Mouse (Mus musculus): ENCODE data around the gene Zfp865. TPM values are rescaled to one million over a fixed set of nuclear protein-coding genes. Genes with fewer than 3 reads are reported as not detected.
"Not testable (repeated sequence)": the region's sequence is repeated elsewhere in the genome, so short reads cannot be mapped to it uniquely, and the experiment has no call there.

Gene Zfp865
- total RNA-seq, 1 experiment from 2014 or later: 34.3 TPM

GRCm38 (mm10) chr7:5051193-5052192, 31.3 kb downstream of the Zfp865 start, which contains the start of gene Zfp580:
Gene Zfp580, plus strand, starts transcription at chr7:5051538.
- DNase-seq: peak; percentile 78

DNA sequence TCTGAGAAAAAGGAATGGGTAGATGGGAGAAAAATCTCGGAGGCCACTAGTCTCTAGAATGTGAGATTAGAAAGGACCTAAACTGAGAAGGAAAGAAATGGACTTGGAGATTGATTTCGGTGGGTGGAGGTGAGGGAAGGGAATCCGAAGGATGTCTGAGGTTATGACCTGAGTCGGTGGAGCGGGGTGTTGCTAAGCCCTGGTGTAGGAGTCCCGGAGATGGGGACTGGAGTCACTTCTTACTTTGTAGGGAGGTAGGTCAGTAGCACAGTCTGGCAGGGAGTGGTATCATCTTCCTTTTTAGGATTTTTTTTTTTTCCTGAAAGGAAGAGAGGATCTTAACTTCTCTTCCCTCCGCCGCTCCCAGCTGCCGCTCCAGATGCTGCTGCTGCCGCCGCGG, 32.3 kb downstream of the Zfp865 start:
- no peak for DNase-seq

DNA sequence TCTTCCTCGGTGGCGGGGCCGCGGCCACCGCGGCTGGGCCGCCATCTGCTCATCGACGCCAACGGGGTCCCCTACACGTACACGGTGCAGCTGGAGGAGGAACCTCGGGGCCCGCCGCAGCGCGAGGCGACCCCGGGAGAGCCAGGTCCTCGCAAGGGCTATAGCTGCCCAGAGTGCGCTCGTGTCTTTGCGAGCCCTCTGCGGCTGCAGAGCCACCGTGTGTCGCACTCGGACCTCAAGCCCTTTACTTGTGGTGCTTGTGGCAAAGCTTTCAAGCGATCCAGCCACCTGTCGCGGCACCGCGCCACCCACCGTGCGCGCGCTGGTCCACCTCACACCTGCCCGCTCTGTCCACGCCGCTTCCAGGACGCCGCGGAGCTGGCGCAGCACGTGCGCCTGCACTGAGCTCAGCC, 32.8 kb downstream of the Zfp865 start:
- no peak for DNase-seq

DNA sequence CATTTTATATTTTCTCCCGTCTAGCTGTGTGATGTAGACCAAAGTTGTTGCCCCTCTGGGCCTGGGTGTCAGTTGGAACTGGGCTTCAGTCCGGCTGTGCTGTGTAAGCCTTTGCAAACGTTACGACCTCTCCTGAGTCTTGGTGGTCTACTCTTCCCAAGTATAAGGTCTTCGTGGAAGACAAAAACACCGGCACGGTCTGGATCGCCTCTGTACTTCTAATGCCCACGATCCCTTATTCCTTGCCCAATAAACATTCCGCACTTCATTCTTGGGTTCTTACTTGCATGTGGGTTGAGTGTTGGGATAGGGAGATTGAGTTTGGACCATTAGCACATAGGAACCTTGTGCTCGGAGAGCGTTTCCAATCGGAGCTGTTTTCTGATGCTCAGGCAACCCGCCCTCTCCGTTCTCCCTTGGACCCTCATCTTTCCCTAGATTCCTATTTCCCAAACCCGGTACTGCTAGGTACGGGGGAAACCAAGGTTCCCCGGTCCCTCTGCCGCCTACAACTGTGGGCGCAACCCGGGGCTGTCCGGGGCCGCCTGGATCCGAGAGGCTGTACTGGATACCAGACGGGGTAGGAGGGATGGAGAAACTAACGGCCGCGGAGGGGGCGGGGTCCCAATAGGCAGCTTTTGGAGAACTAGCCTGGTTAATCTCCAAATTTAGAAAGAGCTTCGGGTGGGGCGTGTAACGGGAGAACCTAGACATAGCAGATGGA, 33.4 kb downstream of the Zfp865 start:
- DNase-seq: no peak

- no peak for DNase-seq
Observed at GRCm38 (mm10) chr7:5056651-5057263, 36.6 kb downstream of the Zfp865 start.

- DNase-seq: no peak
Observed at GRCm38 (mm10) chr7:5057381-5057780, 37.2 kb downstream of the Zfp865 start.

DNA sequence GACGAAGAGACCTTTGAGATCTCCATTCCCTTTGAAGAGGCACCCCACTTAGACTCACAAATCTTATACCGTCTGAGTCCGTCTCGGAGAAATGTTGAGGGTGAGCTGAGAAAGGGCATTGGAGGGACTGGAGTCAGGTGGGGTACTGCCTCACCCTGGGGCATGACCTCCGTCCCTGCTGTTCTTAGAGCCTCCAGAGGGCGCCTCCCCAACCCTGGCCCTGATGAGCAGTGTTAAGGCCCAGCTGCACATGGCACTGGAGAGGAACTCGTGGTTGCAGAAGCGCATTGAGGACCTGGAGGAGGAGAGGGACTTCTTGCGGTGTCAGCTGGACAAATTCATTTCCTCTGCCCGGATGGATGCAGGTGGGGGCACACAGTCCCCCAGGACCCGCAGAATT, 37.6 kb downstream of the Zfp865 start:
- no peak for DNase-seq

GRCm38 (mm10) chr7:5058631-5059030, 38.5 kb downstream of the Zfp865 start:
- no peak for DNase-seq

DNA sequence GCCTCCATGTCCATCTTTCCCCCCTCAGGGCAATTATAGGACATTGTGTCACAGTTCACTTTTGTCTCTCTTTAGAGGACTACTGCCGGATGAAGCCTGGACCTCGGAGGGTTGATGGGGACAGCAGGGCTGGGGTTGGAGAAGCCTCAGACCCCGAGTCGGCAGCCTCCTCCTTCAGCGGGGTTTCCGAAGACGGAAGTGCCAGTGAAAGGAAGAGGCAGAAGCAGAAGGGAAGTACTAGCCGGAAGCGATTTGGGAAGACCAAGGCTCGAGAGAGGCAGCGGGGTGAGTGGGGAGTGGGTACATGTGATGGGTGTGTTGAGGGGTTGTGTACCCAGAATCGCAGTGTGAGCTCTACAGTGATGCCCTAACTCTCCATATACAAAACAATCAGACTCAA, 39.2 kb downstream of the Zfp865 start:
- no peak for DNase-seq

DNA sequence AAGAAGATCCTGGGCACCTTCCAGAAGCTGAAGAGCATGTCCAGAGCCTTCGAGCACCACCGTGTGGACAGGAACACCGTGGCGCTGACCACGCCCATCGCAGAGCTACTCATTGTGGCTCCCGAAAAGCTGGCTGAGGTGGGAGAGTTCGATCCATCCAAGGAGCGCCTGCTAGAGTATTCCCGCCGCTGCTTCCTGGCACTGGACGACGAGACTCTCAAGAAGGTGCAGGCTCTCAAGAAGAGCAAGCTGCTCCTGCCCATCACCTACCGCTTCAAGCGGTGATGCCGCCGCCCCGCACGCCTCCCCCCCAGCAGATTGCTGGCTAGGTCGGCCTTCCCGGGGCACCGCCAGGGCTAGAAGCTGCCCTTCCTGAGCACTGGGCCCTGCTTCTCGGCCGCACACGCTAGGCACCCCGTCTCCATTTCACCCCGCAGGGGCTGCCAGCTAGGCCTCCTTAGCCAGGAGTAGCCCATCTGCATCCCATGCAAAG, 40.1 kb downstream of the Zfp865 start:
- DNase-seq: peak; percentile 76

DNA sequence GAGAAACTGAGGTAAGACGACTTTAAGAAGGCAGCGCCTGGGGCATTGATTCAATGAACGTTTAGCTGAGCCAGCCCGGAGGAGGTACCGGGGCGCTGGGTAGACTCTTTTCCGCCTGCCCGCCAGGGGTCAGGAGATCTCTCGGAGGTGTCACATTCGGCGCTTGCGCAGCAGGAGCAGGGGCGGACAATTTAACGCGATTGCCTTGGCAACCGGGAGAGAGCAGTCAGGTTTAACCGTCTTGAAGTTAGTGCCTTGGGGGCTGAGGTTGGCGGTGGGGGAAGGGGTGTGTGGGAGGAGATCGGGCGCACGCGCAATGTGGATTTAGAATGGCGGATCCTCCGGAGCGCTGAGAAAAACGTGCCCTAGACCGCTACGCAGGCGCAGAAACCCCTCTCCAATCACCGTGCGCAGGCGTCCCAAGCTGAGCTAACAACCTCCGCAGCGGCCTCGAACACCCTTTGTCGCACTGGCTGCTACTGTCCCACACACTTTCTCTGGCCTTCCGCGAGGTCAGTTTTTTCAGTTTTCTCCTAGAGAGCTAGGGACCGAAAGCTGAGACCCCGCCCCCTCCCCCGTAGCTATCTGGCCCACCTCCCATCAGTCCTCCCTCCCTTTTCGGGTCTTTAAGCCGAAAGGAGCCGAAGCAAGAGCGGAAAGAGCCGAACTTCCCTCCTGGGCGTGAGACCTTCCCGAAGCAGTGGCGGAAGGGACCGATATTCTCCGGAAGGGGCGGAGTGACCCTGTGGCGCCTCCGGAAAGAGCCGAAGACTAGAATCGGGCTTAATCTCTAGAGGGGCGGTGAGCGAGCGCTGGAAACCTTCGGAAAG, 41.0 kb downstream of the Zfp865 start:
- DNase-seq: peak; percentile 97

DNA sequence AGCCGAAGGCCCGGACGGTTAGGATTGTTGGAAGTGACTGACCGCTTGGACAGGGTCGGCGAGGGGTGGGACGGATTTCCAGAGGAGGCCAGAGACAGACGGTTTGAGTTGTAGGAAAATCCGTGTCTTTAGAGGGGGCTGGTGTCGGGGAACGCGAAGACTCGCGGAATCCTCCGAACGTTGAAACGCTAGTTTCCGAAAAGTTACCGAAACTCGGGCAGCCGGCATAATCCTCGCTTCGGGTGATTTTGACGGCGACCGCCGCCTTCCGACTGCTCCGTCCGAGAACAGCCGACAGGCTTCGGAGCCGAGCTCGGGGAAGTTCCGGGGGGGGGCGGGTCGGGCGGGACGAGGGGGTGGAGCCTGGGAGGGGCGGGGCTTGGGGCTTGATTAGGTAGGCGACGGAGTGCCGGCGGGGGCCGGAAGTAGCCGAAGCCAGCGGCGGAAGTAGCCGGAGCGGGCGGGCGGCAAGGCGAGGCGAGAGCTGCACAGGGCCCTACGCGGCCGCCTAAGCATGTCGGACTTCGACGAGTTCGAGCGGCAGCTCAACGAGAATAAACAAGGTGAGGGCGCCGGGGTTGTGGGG, 41.7 kb downstream of the Zfp865 start, which contains the start of gene U2af2:
Gene U2af2 (plus strand): TSS at position 370 of the 586 bp plus-strand sequence.
- DNase-seq: peak; percentile 97

DNA sequence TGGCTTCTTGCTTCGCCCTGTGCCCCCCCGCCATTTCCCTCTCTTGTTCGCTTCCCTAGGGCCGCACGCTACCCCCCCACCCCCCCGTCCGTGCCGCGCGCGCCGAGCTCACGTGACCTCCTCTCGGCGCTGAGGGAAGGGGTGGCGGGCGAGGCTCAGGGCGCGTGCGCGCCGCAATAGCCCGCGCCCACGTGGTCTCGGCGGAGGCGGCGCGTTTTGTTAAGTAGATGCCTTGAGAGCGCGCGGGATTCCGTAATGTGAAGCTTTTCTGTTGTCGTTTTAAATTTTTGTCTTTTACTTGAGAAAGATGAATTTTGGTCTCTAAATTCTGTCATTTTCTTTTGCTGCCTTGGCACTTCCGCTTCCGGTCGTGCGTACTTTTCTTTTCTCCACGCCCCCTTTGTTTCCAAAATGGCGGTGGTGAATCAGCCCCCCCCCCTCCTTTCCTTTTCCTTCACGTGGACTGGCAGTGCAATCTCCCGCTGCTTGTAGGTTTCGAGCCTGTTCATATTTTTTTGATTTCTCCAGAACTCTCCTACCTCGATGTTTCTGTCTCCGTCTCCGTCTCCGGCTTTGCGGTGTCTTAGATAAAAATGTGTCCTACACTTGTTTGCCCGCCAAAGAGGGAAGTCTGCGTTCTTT, 42.3 kb downstream of the Zfp865 start:
- DNase-seq: peak; percentile 64

DNA sequence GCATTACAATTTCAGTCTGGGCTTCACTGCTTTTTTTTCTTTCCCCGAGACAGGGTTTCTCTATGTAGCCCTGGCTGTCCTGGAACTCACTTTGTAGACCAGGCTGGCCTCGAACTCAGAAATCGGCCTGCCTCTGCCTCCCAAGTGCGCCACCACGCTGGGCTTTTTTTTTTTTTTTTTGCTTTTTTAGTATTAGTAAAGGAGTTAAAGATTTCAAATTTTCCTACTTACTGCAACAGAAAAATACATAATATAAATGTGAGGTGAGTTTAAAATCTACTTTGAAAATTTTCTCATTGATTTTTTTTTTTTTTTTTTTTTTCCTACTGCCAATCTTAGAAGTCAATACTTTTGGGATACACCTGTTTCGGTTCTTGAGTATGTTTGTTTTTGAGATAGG, 44.7 kb downstream of the Zfp865 start:
- DNase-seq: no peak

GRCm38 (mm10) chr7:5073586-5073985, 53.4 kb downstream of the Zfp865 start:
- no peak for DNase-seq

- no peak for DNase-seq
Observed at GRCm38 (mm10) chr7:5074984-5075383, 54.8 kb downstream of the Zfp865 start.

GRCm38 (mm10) chr7:5076931-5077330, 56.8 kb downstream of the Zfp865 start:
- DNase-seq: no peak

DNA sequence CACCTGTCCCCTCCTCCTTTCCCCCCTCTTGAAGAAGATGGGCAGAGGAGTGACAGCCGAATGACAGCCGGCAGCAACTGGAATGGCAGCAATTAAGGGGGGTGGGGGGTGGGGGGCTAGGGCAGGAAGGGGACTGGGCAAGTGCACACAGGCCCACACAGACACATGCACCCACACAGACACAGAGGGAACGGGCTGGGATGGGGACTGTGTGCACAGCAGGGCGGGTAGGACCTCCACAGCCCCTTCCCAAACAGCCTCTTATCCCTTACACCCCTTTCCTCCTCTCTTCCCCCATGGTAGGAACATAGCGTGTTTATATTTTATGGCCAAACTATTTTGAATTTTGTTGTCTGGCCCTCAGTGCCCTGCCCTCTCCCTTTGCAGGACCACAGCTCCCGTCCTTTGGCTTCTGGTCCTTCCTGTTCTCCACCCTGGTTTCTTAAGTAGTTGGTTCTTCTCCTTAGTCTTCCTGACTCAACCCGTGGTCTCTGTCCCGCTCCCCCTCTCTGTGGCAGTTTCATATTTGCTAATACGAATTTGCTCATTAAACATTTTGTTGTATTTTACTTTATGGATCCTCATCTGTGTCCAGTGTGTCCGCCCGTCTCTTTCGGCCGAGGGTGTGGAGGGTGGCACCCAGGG, 59.3 kb downstream of the Zfp865 start:
- not testable (repeated sequence) for DNase-seq

- peak; percentile 96 for DNase-seq
Observed at GRCm38 (mm10) chr7:5080010-5080751, 60.0 kb downstream of the Zfp865 start, which contains the start of gene Epn1. Gene Epn1, plus strand, starts transcription at chr7:5080235.
